Comparison of ENCODE assay signal across 26 mouse cellular contexts in the genomic region with DNA sequence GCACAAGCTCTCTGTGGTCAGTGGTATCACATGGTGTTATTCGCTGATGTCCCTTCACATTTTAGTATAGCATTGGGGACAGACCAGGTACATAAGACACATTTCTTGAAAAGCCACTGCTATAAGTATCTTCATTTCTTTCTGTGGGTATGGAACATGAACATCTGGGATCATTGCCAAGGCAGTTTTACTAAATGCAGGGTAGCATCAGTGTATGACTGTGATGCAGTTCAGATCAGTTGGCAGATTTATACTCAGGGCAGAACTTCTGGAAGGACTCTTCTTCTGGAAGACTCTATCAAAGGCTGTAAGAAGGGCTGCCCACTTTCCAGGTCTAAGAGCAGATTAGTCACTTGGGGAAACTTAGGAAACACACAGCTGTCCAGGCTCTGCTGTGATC.
"Had no signal": no experiment of that assay in that cellular context is flagged by ENCODE, and none has a peak within 500 bp of the region (broad histone marks: within the 10 kb centered on the region; RNA-seq: fewer than 3 reads in every experiment).

No protein-coding gene starts in this region.

- H3K4me1 ChIP-seq: heart, embryonic 13.5 days; heart, embryonic 15.5 days; hindbrain, embryonic 13.5 days; hindbrain, embryonic 15.5 days; intestine, embryonic 15.5 days had no signal

- H3K4me3 ChIP-seq: heart, adult 2 months; heart, embryonic 13.5 days; heart, embryonic 15.5 days; hindbrain, embryonic 13.5 days; hindbrain, embryonic 15.5 days; intestine, embryonic 15.5 days; layer of hippocampus, adult 2 months; limb, embryonic 13.5 days; limb, embryonic 15.5 days; liver, embryonic 12.5 days had no signal

- ATAC-seq: inflammation-experienced regulatory T-cells, adult 6 months; intestine, embryonic 15.5 days; intestine, postnatal 0 days; liver, embryonic 12.5 days had no signal

- H3K36me3 ChIP-seq: heart, embryonic 13.5 days; heart, embryonic 15.5 days; hindbrain, embryonic 13.5 days; hindbrain, embryonic 15.5 days; intestine, embryonic 15.5 days; limb, embryonic 13.5 days; limb, embryonic 15.5 days; liver, embryonic 12.5 days had no signal

- H3K9ac ChIP-seq: heart, embryonic 13.5 days; heart, embryonic 15.5 days; hindbrain, embryonic 13.5 days; hindbrain, embryonic 15.5 days; intestine, embryonic 15.5 days; limb, embryonic 13.5 days; limb, embryonic 15.5 days; liver, embryonic 12.5 days; liver, embryonic 14.5 days had no signal

- H3K4me2 ChIP-seq: heart, embryonic 11.5 days; heart, embryonic 13.5 days; heart, embryonic 15.5 days; hindbrain, embryonic 13.5 days; hindbrain, embryonic 15.5 days; intestine, embryonic 15.5 days; limb, embryonic 15.5 days; liver, embryonic 12.5 days had no signal

- DNase-seq: gastrocnemius, postnatal 14 days; gastrocnemius, postnatal 36 days; heart, adult 2 months; heart, postnatal 14 days; heart, postnatal 36 days; kidney, adult 18-20 months; kidney, adult 8-10 months; kidney, postnatal 10 days; kidney, postnatal 25 days; kidney, postnatal 4 days; layer of hippocampus, adult 9-11 months; layer of hippocampus, postnatal 36 days; left cerebral cortex, postnatal 4 days had no signal

- H3K9me3 ChIP-seq: heart, embryonic 13.5 days; heart, embryonic 15.5 days; hindbrain, embryonic 13.5 days; hindbrain, embryonic 15.5 days; intestine, embryonic 15.5 days; limb, embryonic 13.5 days; limb, embryonic 15.5 days; liver, embryonic 12.5 days had no signal

- H3K27me3 ChIP-seq: heart, embryonic 13.5 days; heart, embryonic 15.5 days; hindbrain, embryonic 13.5 days; hindbrain, embryonic 15.5 days; intestine, embryonic 15.5 days; limb, embryonic 13.5 days; limb, embryonic 15.5 days; liver, embryonic 12.5 days had no signal

- H3K27ac ChIP-seq: heart, adult 2 months; heart, embryonic 13.5 days; heart, embryonic 15.5 days; hindbrain, embryonic 13.5 days; hindbrain, embryonic 15.5 days; intestine, embryonic 15.5 days; layer of hippocampus, adult 2 months; limb, embryonic 13.5 days; limb, embryonic 15.5 days; liver, embryonic 12.5 days; liver, embryonic 14.5 days had no signal
